Mouse (Mus musculus) liver, embryonic 15.5 days (tissue): ENCODE results near the gene Prkcd. TPM values are rescaled to one million over a fixed set of nuclear protein-coding genes. Genes with fewer than 3 reads are reported as not detected.

Experiments
- ATAC-seq: fragments of 200-750 bp; cut with Nextera tagmentation; 2 replicates; pipeline ENCODE4 v1.8.0; 2017; ENCODE audit warnings: moderate number of reproducible peaks, mild to moderate bottlenecking, moderate library complexity; ENCODE audit not compliant: insufficient read depth
- H3K27ac ChIP-seq: fragments of 300-500 bp; sonication (generic); replicated peaks from 2 replicates; pipeline ENCODE4 v1.5.1; 2015; ENCODE audit warnings: mild to moderate bottlenecking, inconsistent platforms
- H3K27me3 ChIP-seq: fragments of 300-500 bp; sonication (generic); 2 replicates; pipeline ENCODE4 v1.6.1; 2015; ENCODE audit warnings: mild to moderate bottlenecking, inconsistent platforms
- H3K36me3 ChIP-seq: fragments of 300-500 bp; sonication (generic); replicated peaks from 2 replicates; pipeline ENCODE4 v1.6.1; 2015; ENCODE audit warnings: moderate library complexity, mild to moderate bottlenecking, inconsistent platforms
- H3K4me1 ChIP-seq: fragments of 300-500 bp; sonication (generic); replicated peaks from 2 replicates; pipeline ENCODE4 v1.6.1; 2015; ENCODE audit warnings: inconsistent platforms
- H3K4me2 ChIP-seq: fragments of 300-500 bp; sonication (generic); 2 replicates; pipeline ENCODE4 v1.6.1; 2015; ENCODE audit warnings: moderate library complexity, mild to moderate bottlenecking, inconsistent platforms
- H3K4me3 ChIP-seq: fragments of 300-500 bp; sonication (generic); replicated peaks from 2 replicates; pipeline ENCODE4 v1.5.1; 2015; ENCODE audit warnings: mild to moderate bottlenecking, inconsistent platforms
- H3K9ac ChIP-seq: fragments of 300-500 bp; sonication (generic); 2 replicates; pipeline ENCODE4 v1.6.1; 2015; ENCODE audit warnings: moderate library complexity, mild to moderate bottlenecking, inconsistent platforms
- H3K9me3 ChIP-seq: fragments of 300-500 bp; sonication (generic); replicated peaks from 2 replicates; pipeline ENCODE4 v1.6.1; 2016; ENCODE audit warnings: inconsistent platforms
- WGBS: fragments of 180-500 bp; shearing (Covaris S2); methylation state at CpG from one replicate; pipeline ENCODE4 v1.1.7; 2015; ENCODE audit warnings: mixed read lengths; ENCODE audit not compliant: insufficient replicate concordance; 5-methylcytosine and 5-hydroxymethylcytosine counted together
- polyA plus RNA-seq: library from polyadenylated mRNA; unstranded; fragments of >200 nt; fragmentation: Nextera tagmentation; extraction: Ambion mirVana; gene quantifications from 2 replicates; pipeline ENCODE4 v1.2.1, GENCODE M21; 2015

Prkcd gene
- polyA plus RNA-seq, 1 experiment from 2014 or later, result 20.0 TPM

- no peak for ATAC-seq
- H3K4me2 ChIP-seq, result no peak overlapping the region
- H3K27me3 ChIP-seq, result no peaks in the 10 kb centered on the region
Observed at GRCm38 (mm10) chr14:30606817-30607216, 19.2 kb downstream of the Prkcd start.

GRCm38 (mm10) chr14:30597142-30597541 lies 28.9 kb downstream of the Prkcd start:
- H3K9me3 ChIP-seq, result no peaks in the 10 kb centered on the region
- no peak overlapping the region for H3K27ac ChIP-seq
- ATAC-seq, result no peak
- no peaks in the 10 kb centered on the region for H3K27me3 ChIP-seq
- no peak overlapping the region for H3K4me2 ChIP-seq
- peaks cover 28% of the 10 kb centered on the region for H3K36me3 ChIP-seq
- H3K4me3 ChIP-seq, result no peak overlapping the region
- 44% methylated on average over 2 of the region's 2 CpGs for WGBS
- H3K4me1 ChIP-seq, result peaks cover 11% of the 10 kb centered on the region
- H3K9ac ChIP-seq, result no peak overlapping the region

More at GRCm38 (mm10) chr14:30606817-30607216, 19.2 kb downstream of the Prkcd start:
- no peak overlapping the region for H3K4me3 ChIP-seq
- H3K36me3 ChIP-seq, result peaks cover 12% of the 10 kb centered on the region
- H3K27ac ChIP-seq, result no peak overlapping the region
- no peaks in the 10 kb centered on the region for H3K9me3 ChIP-seq
- 79% methylated on average over 5 of the region's 5 CpGs for WGBS
- H3K4me1 ChIP-seq, result peaks cover 6% of the 10 kb centered on the region; the same call in 1 of the 2 replicates
- no peak overlapping the region for H3K9ac ChIP-seq

- no peak for ATAC-seq
- 64% methylated on average over 3 of the region's 3 CpGs for WGBS
- no peak overlapping the region for H3K4me2 ChIP-seq
Observed at GRCm38 (mm10) chr14:30596407-30596806, 29.6 kb downstream of the Prkcd start.

GRCm38 (mm10) chr14:30595576-30596313 lies 30.3 kb downstream of the Prkcd start:
- H3K27ac ChIP-seq, result no peak overlapping the region
- H3K9me3 ChIP-seq, result no peaks in the 10 kb centered on the region
- ATAC-seq, result no peak
- H3K27me3 ChIP-seq, result no peaks in the 10 kb centered on the region
- H3K4me1 ChIP-seq, result peaks cover 16% of the 10 kb centered on the region
- peaks cover 20% of the 10 kb centered on the region for H3K36me3 ChIP-seq
- H3K4me2 ChIP-seq, result no peak overlapping the region
- no peak overlapping the region for H3K4me3 ChIP-seq
- WGBS, result 70% methylated on average over 8 of the region's 8 CpGs
- H3K9ac ChIP-seq, result no peak overlapping the region

More at GRCm38 (mm10) chr14:30596407-30596806, 29.6 kb downstream of the Prkcd start:
- Histone ChIP-seq H3K27me3 (no peaks in the 10 kb centered on the region), H3K4me1 (peaks cover 15% of the 10 kb centered on the region), H3K9ac (no peak overlapping the region), H3K27ac (no peak overlapping the region), H3K36me3 (peaks cover 27% of the 10 kb centered on the region), H3K4me3 (no peak overlapping the region), H3K9me3 (no peaks in the 10 kb centered on the region)

GRCm38 (mm10) chr14:30594092-30594695 lies 31.8 kb downstream of the Prkcd start:
- Histone ChIP-seq H3K4me3 (no peak overlapping the region), H3K4me2 (no peak overlapping the region), H3K9me3 (no peaks in the 10 kb centered on the region), H3K27ac (peak overlapping the region; percentile 51), H3K36me3 (peaks cover 16% of the 10 kb centered on the region), H3K27me3 (no peaks in the 10 kb centered on the region), H3K4me1 (peaks cover 16% of the 10 kb centered on the region), H3K9ac (no peak overlapping the region)
- 65% methylated on average over 7 of the region's 7 CpGs for WGBS
- no peak for ATAC-seq

- no peak overlapping the region for H3K4me3 ChIP-seq
- peak overlapping the region; percentile 51 for H3K27ac ChIP-seq
- H3K9ac ChIP-seq, result no peak overlapping the region
- H3K36me3 ChIP-seq, result peaks cover 9% of the 10 kb centered on the region; the same call in 1 of the 2 replicates
- WGBS, result 48% methylated on average over 11 of the region's 11 CpGs
- no peak overlapping the region for H3K4me2 ChIP-seq
- peaks cover 16% of the 10 kb centered on the region for H3K4me1 ChIP-seq
- no peaks in the 10 kb centered on the region for H3K27me3 ChIP-seq
- peak; percentile 56 for ATAC-seq
- no peaks in the 10 kb centered on the region for H3K9me3 ChIP-seq
Observed at GRCm38 (mm10) chr14:30593279-30594091, 32.5 kb downstream of the Prkcd start.

- no peak for ATAC-seq
Observed at GRCm38 (mm10) chr14:30591417-30591816, 34.6 kb downstream of the Prkcd start.

GRCm38 (mm10) chr14:30590918-30591317 lies 35.1 kb downstream of the Prkcd start:
- H3K27ac ChIP-seq, result no peak overlapping the region
- H3K9ac ChIP-seq, result no peak overlapping the region
- no peak overlapping the region for H3K4me2 ChIP-seq
- H3K27me3 ChIP-seq, result no peaks in the 10 kb centered on the region
- no peaks in the 10 kb centered on the region for H3K9me3 ChIP-seq
- WGBS, result 70% methylated on average over 7 of the region's 7 CpGs
- ATAC-seq, result no peak
- H3K36me3 ChIP-seq, result 0 out of 2 replicates have a peak, but pooled peaks cover 4% of the 10 kb centered on the region
- peaks cover 16% of the 10 kb centered on the region for H3K4me1 ChIP-seq
- no peak overlapping the region for H3K4me3 ChIP-seq

More at GRCm38 (mm10) chr14:30591417-30591816, 34.6 kb downstream of the Prkcd start:
- 0 out of 2 replicates have a peak, but pooled peaks cover 4% of the 10 kb centered on the region for H3K36me3 ChIP-seq
- H3K9ac ChIP-seq, result no peak overlapping the region
- no peaks in the 10 kb centered on the region for H3K27me3 ChIP-seq
- H3K27ac ChIP-seq, result no peak overlapping the region
- WGBS, result 4% methylated on average over 6 of the region's 6 CpGs
- H3K4me3 ChIP-seq, result no peak overlapping the region
- H3K9me3 ChIP-seq, result no peaks in the 10 kb centered on the region
- peaks cover 16% of the 10 kb centered on the region for H3K4me1 ChIP-seq
- H3K4me2 ChIP-seq, result no peak overlapping the region

GRCm38 (mm10) chr14:30590041-30590645 lies 35.9 kb downstream of the Prkcd start:
- Histone ChIP-seq H3K9ac (no peak overlapping the region), H3K27ac (no peak overlapping the region), H3K4me1 (peaks cover 16% of the 10 kb centered on the region), H3K36me3 (no peaks in the 10 kb centered on the region), H3K27me3 (no peaks in the 10 kb centered on the region), H3K4me3 (no peak overlapping the region), H3K4me2 (no peak overlapping the region), H3K9me3 (no peaks in the 10 kb centered on the region)
- WGBS, result 65% methylated on average over 11 of the region's 11 CpGs
- no peak for ATAC-seq

GRCm38 (mm10) chr14:30586780-30587461 lies 39.1 kb downstream of the Prkcd start:
- Histone ChIP-seq H3K9me3 (no peaks in the 10 kb centered on the region), H3K4me2 (no peak overlapping the region), H3K4me3 (no peak overlapping the region), H3K36me3 (no peaks in the 10 kb centered on the region), H3K9ac (no peak overlapping the region), H3K27ac (no peak overlapping the region), H3K27me3 (no peaks in the 10 kb centered on the region), H3K4me1 (peaks cover 12% of the 10 kb centered on the region)
- 45% methylated on average over 7 of the region's 7 CpGs for WGBS
- ATAC-seq, result no peak
